ENCODE assay signal across 10 mouse cellular contexts in genomic region chr12:112747606-112747970, GRCm38 (mm10). TPM values are rescaled to one million over a fixed set of nuclear protein-coding genes. Genes with fewer than 3 reads are reported as not detected.
DNase-seq lines count a peak whose midpoint lies in the region; ATAC-seq and TF ChIP-seq lines count a peak whose summit lies in the region.
"Had no signal": no experiment of that assay in that cellular context is flagged by ENCODE, and none has a peak within 500 bp of the region (broad histone marks: within the 10 kb centered on the region; RNA-seq: fewer than 3 reads in every experiment).

No protein-coding gene starts in this region.

- no peak overlapping the region for H3K27ac ChIP-seq in liver, embryonic 15.5 days (replicated peaks)
- H3K27ac ChIP-seq in liver, postnatal 0 days (ENCODE audit: low read depth), result no peak overlapping the region
- H3K27ac ChIP-seq in hindbrain, embryonic 15.5 days (replicated peaks), result peak overlapping the region; percentile 88
- H3K27ac ChIP-seq in neural tube, embryonic 13.5 days (replicated peaks), result peak overlapping the region; percentile 94

- H3K4me2 ChIP-seq in liver, embryonic 15.5 days, result no peak overlapping the region
- H3K4me2 ChIP-seq in liver, postnatal 0 days (ENCODE audit: low read depth, low read length), result no peak overlapping the region
- H3K4me2 ChIP-seq in hindbrain, embryonic 15.5 days, result no peak overlapping the region
- peak overlapping the region; percentile 26; the same call in 1 of the 2 replicates for H3K4me2 ChIP-seq in neural tube, embryonic 13.5 days

- no peak overlapping the region for H3K4me3 ChIP-seq in liver, embryonic 15.5 days (replicated peaks)
- no peak overlapping the region for H3K4me3 ChIP-seq in liver, postnatal 0 days (ENCODE audit: low read depth, low read length)
- no peak overlapping the region for H3K4me3 ChIP-seq in hindbrain, embryonic 15.5 days
- no peak overlapping the region for H3K4me3 ChIP-seq in neural tube, embryonic 13.5 days
- H3K4me3 ChIP-seq in lung, adult 2 months (replicated peaks; ENCODE audit: extremely low read depth, low read depth, low read length), result no peak overlapping the region

- no peak for TF ChIP-seq POLR2A in lung, adult 2 months (IDR thresholded peaks at IDR 0.05; ENCODE audit: borderline replicate concordance, extremely low read depth, low read depth, low read length)

- H3K4me1 ChIP-seq in liver, embryonic 15.5 days (replicated peaks), result peaks cover 7% of the 10 kb centered on the region
- peaks cover 3% of the 10 kb centered on the region; the same call in 1 of the 2 replicates for H3K4me1 ChIP-seq in liver, postnatal 0 days (ENCODE audit: insufficient read depth)
- H3K4me1 ChIP-seq in hindbrain, embryonic 15.5 days (replicated peaks), result peaks cover 24% of the 10 kb centered on the region
- peaks cover 38% of the 10 kb centered on the region for H3K4me1 ChIP-seq in neural tube, embryonic 13.5 days (replicated peaks)
- H3K4me1 ChIP-seq in lung, adult 2 months (ENCODE audit: control insufficient read depth, insufficient read depth, low read length), result no peaks in the 10 kb centered on the region; the same call in 1 of the 2 replicates

- 60% methylated on average over 8 of the region's 8 CpGs for WGBS in liver, embryonic 15.5 days (ENCODE audit: insufficient replicate concordance)
- WGBS in liver, postnatal 0 days (ENCODE audit: insufficient replicate concordance), result 70% methylated on average over 8 of the region's 8 CpGs
- 56% methylated on average over 8 of the region's 8 CpGs for whole genome bisulfite sequencing in hindbrain, embryonic 15.5 days
- 69% methylated on average over 8 of the region's 8 CpGs for WGBS in neural tube, embryonic 13.5 days
- 77% methylated on average over 8 of the region's 8 CpGs for WGBS in lung, adult 2 months

- no peak for TF ChIP-seq CTCF in liver, postnatal 0 days (IDR thresholded peaks at IDR 0.05; ENCODE audit: low read depth)
- TF ChIP-seq CTCF in lung, adult 2 months (IDR thresholded peaks at IDR 0.05; ENCODE audit: insufficient read depth, low read length), result no peak

- 0 out of 2 replicates have a peak, but pooled peaks have one; percentile 5 for ATAC-seq in liver, embryonic 15.5 days (ENCODE audit: insufficient read depth)
- no peak; the same call in 1 of the 2 replicates for ATAC-seq in liver, postnatal 0 days
- ATAC-seq in hindbrain, embryonic 15.5 days (ENCODE audit: low FRiP score, low read depth), result no peak; the same call in 1 of the 2 replicates
- ATAC-seq in neural tube, embryonic 13.5 days (ENCODE audit: low read depth), result peak; percentile 2; the same call in 1 of the 2 replicates

- H3K9me3 ChIP-seq in liver, embryonic 15.5 days (replicated peaks), result no peaks in the 10 kb centered on the region
- no peaks in the 10 kb centered on the region for H3K9me3 ChIP-seq in liver, postnatal 0 days (ENCODE audit: low read length)
- no peaks in the 10 kb centered on the region for H3K9me3 ChIP-seq in hindbrain, embryonic 15.5 days
- H3K9me3 ChIP-seq in neural tube, embryonic 13.5 days, result no peaks in the 10 kb centered on the region

- DNase-seq in cerebellum, adult 8-10 months, result peak; percentile 11
- no peak for DNase-seq in cerebellum, adult 11 months
- DNase-seq in liver, postnatal 0 days, result no peak
- no peak for DNase-seq in left cerebral cortex, adult 9 months (ENCODE audit: low spot score in 2 of 2)
- DNase-seq in lung, adult 2 months, result no peak
- DNase-seq: gastrocnemius, postnatal 25 days; kidney, postnatal 14 days had no signal

- H3K36me3 ChIP-seq in liver, embryonic 15.5 days (replicated peaks), result no peaks in the 10 kb centered on the region
- no peaks in the 10 kb centered on the region for H3K36me3 ChIP-seq in liver, postnatal 0 days (replicated peaks; ENCODE audit: insufficient read depth, low read length)
- peaks cover 21% of the 10 kb centered on the region for H3K36me3 ChIP-seq in hindbrain, embryonic 15.5 days
- H3K36me3 ChIP-seq in neural tube, embryonic 13.5 days, result peaks cover 26% of the 10 kb centered on the region

- H3K27me3 ChIP-seq in liver, embryonic 15.5 days, result 0 out of 2 replicates have a peak, but pooled peaks cover 3% of the 10 kb centered on the region
- no peaks in the 10 kb centered on the region for H3K27me3 ChIP-seq in liver, postnatal 0 days (ENCODE audit: insufficient read depth, low read length)
- no peaks in the 10 kb centered on the region for H3K27me3 ChIP-seq in hindbrain, embryonic 15.5 days
- no peaks in the 10 kb centered on the region for H3K27me3 ChIP-seq in neural tube, embryonic 13.5 days

- H3K9ac ChIP-seq in liver, embryonic 15.5 days, result no peak overlapping the region
- H3K9ac ChIP-seq in liver, postnatal 0 days (replicated peaks), result no peak overlapping the region
- peak overlapping the region; percentile 29; the same call in 1 of the 2 replicates for H3K9ac ChIP-seq in hindbrain, embryonic 15.5 days
- H3K9ac ChIP-seq in neural tube, embryonic 13.5 days, result peak overlapping the region; percentile 56

- TF ChIP-seq EP300 in liver, postnatal 0 days (IDR thresholded peaks at IDR 0.05; ENCODE audit: low read depth), result no peak

RNA-seq across cellular contexts. Expression of gene Pld4, which starts 12.9 kb away (rescaled TPM):
- 22.4 and 23.3 TPM in 2 replicates for polyA plus RNA-seq in liver, embryonic 15.5 days (2015; fragmentation: Nextera tagmentation; extraction: Ambion mirVana)
- 20.9 and 22.4 TPM in 2 replicates for polyA plus RNA-seq in liver, postnatal 0 days (2015; fragmentation: Nextera tagmentation; extraction: Ambion mirVana)
- 6.3 and 9.2 TPM in 2 replicates for polyA plus RNA-seq in hindbrain, embryonic 15.5 days (2015; fragmentation: Nextera tagmentation; extraction: Ambion mirVana)
- 6.7 and 8.6 TPM in 2 replicates for polyA plus RNA-seq in neural tube, embryonic 13.5 days (2015; fragmentation: Nextera tagmentation; extraction: Ambion mirVana)
- polyA plus RNA-seq in lung, adult 2 months (2012; rRNA removed), result 78.2 and 90.1 TPM in 2 replicates

RNA-seq across cellular contexts. Expression of gene Cep170b, which starts 27.3 kb away (rescaled TPM):
- 3.9 and 5.2 TPM in 2 replicates for polyA plus RNA-seq in liver, embryonic 15.5 days (2015; fragmentation: Nextera tagmentation; extraction: Ambion mirVana)
- polyA plus RNA-seq in liver, postnatal 0 days (2015; fragmentation: Nextera tagmentation; extraction: Ambion mirVana), result 4.0 and 4.8 TPM in 2 replicates
- polyA plus RNA-seq in hindbrain, embryonic 15.5 days (2015; fragmentation: Nextera tagmentation; extraction: Ambion mirVana), result 45.7 and 48.8 TPM in 2 replicates
- 23.7 and 26.9 TPM in 2 replicates for polyA plus RNA-seq in neural tube, embryonic 13.5 days (2015; fragmentation: Nextera tagmentation; extraction: Ambion mirVana)
- polyA plus RNA-seq in lung, adult 2 months (2012; rRNA removed), result 68.2 and 73.2 TPM in 2 replicates

RNA-seq across cellular contexts. Expression of gene Ahnak2, which starts 54.9 kb away (rescaled TPM):
- polyA plus RNA-seq in liver, embryonic 15.5 days (2015; fragmentation: Nextera tagmentation; extraction: Ambion mirVana), result 0.18 and 0.23 TPM in 2 replicates
- 0.22 and 0.36 TPM in 2 replicates for polyA plus RNA-seq in liver, postnatal 0 days (2015; fragmentation: Nextera tagmentation; extraction: Ambion mirVana)
- 1.8 and 3.3 TPM in 2 replicates for polyA plus RNA-seq in hindbrain, embryonic 15.5 days (2015; fragmentation: Nextera tagmentation; extraction: Ambion mirVana)
- polyA plus RNA-seq in neural tube, embryonic 13.5 days (2015; fragmentation: Nextera tagmentation; extraction: Ambion mirVana), result 2.8 and 2.9 TPM in 2 replicates
- polyA plus RNA-seq in lung, adult 2 months (2012; rRNA removed), result 9.3 and 13.3 TPM in 2 replicates

Comparison
In these comparisons a context has a peak if more than half of its experiments do, and no peak if none do; other contexts are left out.
1. ATAC-seq: peak in liver, embryonic 15.5 days (single experiment) and neural tube, embryonic 13.5 days (single experiment); none in liver, postnatal 0 days (single experiment) and hindbrain, embryonic 15.5 days (single experiment).
2. H3K27ac ChIP-seq: peak in hindbrain, embryonic 15.5 days (single experiment) and neural tube, embryonic 13.5 days (single experiment); none in liver, embryonic 15.5 days (single experiment) and liver, postnatal 0 days (single experiment).
3. H3K9ac ChIP-seq: peak in hindbrain, embryonic 15.5 days (single experiment) and neural tube, embryonic 13.5 days (single experiment); none in liver, embryonic 15.5 days (single experiment) and liver, postnatal 0 days (single experiment).